Mouse (Mus musculus) forebrain, embryonic 11.5 days (tissue): ENCODE data around the gene Lin9. TPM values are rescaled to one million over a fixed set of nuclear protein-coding genes. Genes with fewer than 3 reads are reported as not detected.

ENCODE experiments used
- ATAC-seq: fragments of 200-750 bp; cut with Nextera tagmentation; replicated peaks from 2 replicates; pipeline ENCODE4 v1.8.0; 2017; ENCODE audit warnings: moderate TSS enrichment; ENCODE audit not compliant: low FRiP score
- DNase-seq: peaks from one replicate; pipeline ENCODE4 v3.0.0-alpha.2; 2017; ENCODE audit warnings: low spot score
- H3K27ac ChIP-seq: fragments of 300-500 bp; sonication (generic); 2 replicates; pipeline ENCODE4 v1.5.1; 2014; ENCODE audit warnings: low read depth, low read length
- H3K27me3 ChIP-seq: fragments of 300-500 bp; sonication (generic); 2 replicates; pipeline ENCODE4 v1.6.1; 2014; ENCODE audit warnings: mild to moderate bottlenecking, low read length, mixed read lengths; ENCODE audit not compliant: control insufficient read depth, insufficient read depth
- H3K36me3 ChIP-seq: fragments of 300-500 bp; sonication (generic); 2 replicates; pipeline ENCODE4 v1.6.1; 2014; ENCODE audit warnings: mild to moderate bottlenecking, low read length, moderate library complexity, mixed read lengths; ENCODE audit not compliant: control insufficient read depth, insufficient read depth
- H3K4me1 ChIP-seq: fragments of 300-500 bp; sonication (generic); replicated peaks from 2 replicates; pipeline ENCODE4 v1.6.1; 2014; ENCODE audit warnings: low read length, mixed read lengths; ENCODE audit not compliant: control insufficient read depth, insufficient read depth
- H3K4me2 ChIP-seq: fragments of 300-500 bp; sonication (generic); 2 replicates; pipeline ENCODE4 v1.6.1; 2014; ENCODE audit warnings: low read depth, mild to moderate bottlenecking, low read length, moderate library complexity, mixed read lengths; ENCODE audit not compliant: severe bottlenecking
- H3K4me3 ChIP-seq: fragments of 300-500 bp; sonication (generic); 2 replicates; pipeline ENCODE4 v1.5.1; 2014; ENCODE audit warnings: low read depth, low read length
- H3K9ac ChIP-seq: fragments of 300-500 bp; sonication (generic); 2 replicates; pipeline ENCODE4 v1.6.1; 2014; ENCODE audit warnings: low read length
- H3K9me3 ChIP-seq: fragments of 300-500 bp; sonication (generic); 2 replicates; pipeline ENCODE4 v1.6.1; 2016; ENCODE audit warnings: low read length, mixed read lengths; ENCODE audit not compliant: control insufficient read depth
- WGBS: fragments of 180-500 bp; shearing (Covaris S2); extraction: QIAGEN DNeasy Blood & Tissue Kit; methylation state at CpG from one replicate; pipeline ENCODE4 v1.1.7; 2014; 5-methylcytosine and 5-hydroxymethylcytosine counted together
- polyA plus RNA-seq: library from polyadenylated mRNA; unstranded; fragments of >200 nt; fragmentation: Nextera tagmentation; extraction: Ambion mirVana; gene quantifications from 2 replicates; pipeline ENCODE4 v1.2.1, GENCODE M21; 2014

Gene Lin9
- polyA plus RNA-seq, 1 experiment from 2014 or later: 31.0 TPM

DNA sequence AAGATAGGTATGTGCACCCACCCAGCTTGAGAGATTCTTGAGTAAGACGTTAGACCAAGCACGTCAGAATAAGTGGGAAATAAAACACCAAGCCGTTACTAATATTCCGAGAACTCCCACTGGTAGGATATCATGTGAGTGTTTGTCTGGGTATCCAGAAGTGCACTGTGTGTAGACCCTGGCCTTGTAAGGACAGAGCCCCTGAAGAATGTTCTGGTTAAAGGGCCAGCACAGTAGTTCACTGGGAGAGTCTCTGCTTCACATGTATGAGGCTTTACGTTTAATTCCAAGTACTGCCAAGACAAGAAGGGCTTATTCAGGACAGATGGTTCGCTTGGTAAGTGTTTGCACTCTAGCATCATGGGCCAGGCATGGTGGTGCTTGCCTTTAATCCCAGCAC lies 78.5 kb downstream of the Lin9 start:
- ATAC-seq (no peak), DNase-seq (no peak)
- Histone ChIP-seq H3K4me1 (no peaks in the 10 kb centered on the region), H3K27me3 (no peaks in the 10 kb centered on the region), H3K9ac (no peak overlapping the region), H3K9me3 (no peaks in the 10 kb centered on the region), H3K4me3 (no peak overlapping the region), H3K36me3 (no peaks in the 10 kb centered on the region), H3K4me2 (no peak overlapping the region), H3K27ac (no peak overlapping the region)
- 85% methylated on average over 6 of the region's 6 CpGs for WGBS

DNA sequence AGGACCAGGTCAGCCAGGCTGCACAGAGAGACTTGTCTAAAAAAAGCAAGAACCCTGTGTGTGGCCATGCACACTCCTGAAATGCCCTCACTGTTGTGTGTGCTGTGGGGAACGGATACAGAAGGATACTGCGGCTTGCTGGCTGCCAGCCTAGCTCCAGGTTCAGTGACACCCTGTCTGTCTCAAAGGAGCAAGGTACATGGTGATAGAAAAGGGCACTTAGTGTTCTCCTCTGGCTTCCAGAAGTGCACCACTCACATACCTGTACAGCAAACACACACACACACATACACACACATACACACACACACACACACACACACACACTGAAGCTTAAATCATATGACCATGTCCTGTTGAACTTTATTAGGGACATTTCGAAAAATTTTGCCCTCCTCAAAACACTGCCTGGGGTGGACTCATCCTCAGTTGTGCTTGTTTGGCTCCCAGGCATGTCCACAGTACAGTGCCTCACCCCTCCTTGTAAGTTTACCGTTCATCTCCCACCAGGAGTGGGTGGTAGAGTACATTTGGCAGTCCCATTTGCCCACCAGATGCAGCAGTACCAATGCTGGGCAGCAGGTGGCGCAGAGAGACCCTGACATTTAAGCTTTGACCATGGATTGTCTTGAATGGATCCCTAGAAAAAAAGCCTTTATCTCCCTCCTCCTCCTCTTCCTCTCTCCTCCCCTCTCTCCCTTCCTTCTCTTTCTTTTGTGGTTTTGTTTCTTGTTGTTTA lies 79.2 kb downstream of the Lin9 start:
- WGBS: 49% methylated on average over 5 of the region's 5 CpGs
- ATAC-seq (peak; percentile 66), DNase-seq (peak; percentile 91)
- Histone ChIP-seq H3K9me3 (no peaks in the 10 kb centered on the region), H3K27ac (no peak overlapping the region), H3K4me3 (no peak overlapping the region), H3K27me3 (no peaks in the 10 kb centered on the region), H3K4me2 (no peak overlapping the region), H3K9ac (no peak overlapping the region), H3K4me1 (no peaks in the 10 kb centered on the region), H3K36me3 (no peaks in the 10 kb centered on the region)

DNA sequence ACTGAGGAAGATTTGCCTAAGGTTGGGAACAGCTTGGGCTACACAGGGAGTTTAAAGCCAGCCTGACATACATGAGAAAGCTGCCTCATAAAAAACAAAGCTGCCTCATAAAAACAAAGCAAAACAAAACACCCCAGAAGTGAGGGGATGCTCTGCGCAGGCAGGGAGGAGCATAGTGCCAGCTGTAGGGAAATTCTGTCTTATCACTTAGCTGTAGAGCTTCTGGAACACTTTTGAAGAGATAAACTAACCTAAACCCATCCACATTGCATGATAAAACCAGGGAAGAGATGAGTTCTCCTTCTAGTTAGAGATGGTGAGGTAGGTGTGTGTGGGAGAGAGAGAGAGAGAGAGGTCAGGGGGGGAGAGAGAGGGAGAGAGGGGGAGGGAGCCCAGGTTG lies 81.7 kb downstream of the Lin9 start:
- no peak overlapping the region for H3K9ac ChIP-seq
- no peak overlapping the region for H3K4me3 ChIP-seq
- H3K9me3 ChIP-seq: no peaks in the 10 kb centered on the region
- no peak overlapping the region for H3K4me2 ChIP-seq
- 60% methylated on average over 1 of the region's 1 CpGs for WGBS
- DNase-seq (no peak), ATAC-seq (no peak)
- no peaks in the 10 kb centered on the region for H3K36me3 ChIP-seq
- H3K27me3 ChIP-seq: no peaks in the 10 kb centered on the region
- peaks cover 5% of the 10 kb centered on the region; the same call in 1 of the 2 replicates for H3K4me1 ChIP-seq
- no peak overlapping the region for H3K27ac ChIP-seq

DNA sequence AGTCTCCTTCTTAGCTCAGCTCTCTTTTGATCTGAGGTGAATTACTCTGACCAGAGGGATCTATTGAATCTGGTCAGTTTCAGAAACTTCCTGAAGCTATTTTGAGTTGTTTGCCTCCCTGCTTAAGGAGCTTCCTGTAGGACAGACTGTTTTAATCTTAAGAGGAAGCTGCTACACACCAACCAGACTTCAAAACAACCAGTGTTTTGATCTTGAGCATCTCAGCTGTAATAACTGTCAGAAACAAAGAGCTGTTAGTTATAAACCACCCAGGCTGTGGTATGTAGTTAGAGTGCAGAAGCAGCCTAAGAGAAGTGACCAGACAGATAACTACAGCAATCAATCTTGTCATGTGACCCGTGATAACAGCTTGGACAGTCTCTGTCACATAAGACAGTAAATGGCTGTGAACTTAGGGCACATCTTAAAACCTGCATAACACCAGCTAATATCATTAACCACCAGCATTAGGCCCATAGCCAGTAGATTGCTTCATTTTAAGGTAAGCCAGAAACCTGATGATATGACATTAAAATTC lies 82.8 kb downstream of the Lin9 start:
- Histone ChIP-seq H3K9me3 (no peaks in the 10 kb centered on the region), H3K4me3 (no peak overlapping the region), H3K4me1 (peaks cover 6% of the 10 kb centered on the region; the same call in 1 of the 2 replicates), H3K4me2 (no peak overlapping the region), H3K27ac (no peak overlapping the region), H3K9ac (no peak overlapping the region), H3K27me3 (no peaks in the 10 kb centered on the region), H3K36me3 (no peaks in the 10 kb centered on the region)
- ATAC-seq: no peak
- DNase-seq: no peak
- 65% methylated on average over 1 of the region's 1 CpGs for WGBS

DNA sequence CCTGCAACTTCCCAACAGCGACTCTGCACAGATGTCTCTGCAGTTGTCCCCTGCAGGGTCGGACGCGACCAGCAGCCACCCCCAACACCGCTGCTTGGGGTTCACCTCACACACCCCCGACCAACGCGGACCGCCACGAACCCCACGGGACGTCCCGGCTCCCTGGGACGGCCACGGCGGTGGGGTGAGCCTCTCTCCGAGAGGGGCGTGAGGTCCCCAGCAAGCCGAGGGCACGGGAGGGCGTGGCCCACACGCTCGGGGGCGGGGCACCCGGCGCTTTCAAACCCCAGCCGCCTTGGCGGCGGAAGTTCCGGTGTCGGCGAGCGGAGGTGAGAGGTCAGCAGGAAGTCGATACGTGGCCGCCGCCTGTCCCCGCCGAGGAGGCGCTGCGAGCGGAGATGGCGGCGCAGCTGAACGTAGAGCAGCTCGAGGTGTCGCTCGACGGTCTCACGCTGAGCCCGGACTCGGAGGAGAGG lies 84.8 kb downstream of the Lin9 start, which contains the start of gene Acbd3:
Gene Acbd3 (plus strand): TSS at position 340 of the 476 bp plus-strand sequence.
- DNase-seq (peak; percentile 96), ATAC-seq (peak; percentile 94)
- peak within 1 kb of the TSS; percentile 96 for H3K9ac ChIP-seq
- H3K4me1 ChIP-seq: peaks cover 6% of the 10 kb centered on the region; the same call in 1 of the 2 replicates
- H3K4me3 ChIP-seq: peak within 1 kb of the TSS; percentile 98
- H3K27ac ChIP-seq: peak within 1 kb of the TSS; percentile 68
- H3K36me3 ChIP-seq: no peaks in the 10 kb centered on the region
- under 1% methylated on average over 47 of the region's 52 CpGs for WGBS
- peak within 1 kb of the TSS; percentile 76 for H3K4me2 ChIP-seq
- no peaks in the 10 kb centered on the region for H3K27me3 ChIP-seq
- no peaks in the 10 kb centered on the region for H3K9me3 ChIP-seq

DNA sequence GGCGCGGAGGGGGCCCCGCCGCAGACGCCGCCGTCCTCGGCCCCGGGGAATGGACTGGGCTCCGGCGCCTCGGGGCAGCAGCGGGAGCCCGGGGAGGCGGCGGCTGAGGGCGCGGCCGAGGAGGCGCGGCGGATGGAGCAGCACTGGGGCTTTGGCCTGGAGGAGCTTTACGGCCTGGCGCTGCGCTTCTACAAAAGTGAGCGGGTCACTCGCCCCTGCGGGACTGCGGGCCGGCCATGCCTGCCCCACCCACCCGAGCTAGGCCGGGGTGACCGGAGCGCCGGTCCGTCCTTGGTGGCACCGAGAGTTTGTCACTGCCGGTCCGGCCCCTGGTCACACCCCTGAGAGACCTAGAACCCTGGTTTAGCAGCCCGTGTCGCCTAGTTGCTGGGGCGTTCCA lies 85.2 kb downstream of the Lin9 start:
- H3K36me3 ChIP-seq: no peaks in the 10 kb centered on the region
- H3K27ac ChIP-seq: peak overlapping the region; percentile 68
- H3K9me3 ChIP-seq: no peaks in the 10 kb centered on the region
- H3K9ac ChIP-seq: peak overlapping the region; percentile 96
- peak overlapping the region; percentile 76 for H3K4me2 ChIP-seq
- H3K4me1 ChIP-seq: peaks cover 6% of the 10 kb centered on the region; the same call in 1 of the 2 replicates
- H3K4me3 ChIP-seq: peak overlapping the region; percentile 98
- DNase-seq (no peak), ATAC-seq (no peak)
- H3K27me3 ChIP-seq: no peaks in the 10 kb centered on the region
- 0% methylated on average over 42 of the region's 42 CpGs for WGBS

DNA sequence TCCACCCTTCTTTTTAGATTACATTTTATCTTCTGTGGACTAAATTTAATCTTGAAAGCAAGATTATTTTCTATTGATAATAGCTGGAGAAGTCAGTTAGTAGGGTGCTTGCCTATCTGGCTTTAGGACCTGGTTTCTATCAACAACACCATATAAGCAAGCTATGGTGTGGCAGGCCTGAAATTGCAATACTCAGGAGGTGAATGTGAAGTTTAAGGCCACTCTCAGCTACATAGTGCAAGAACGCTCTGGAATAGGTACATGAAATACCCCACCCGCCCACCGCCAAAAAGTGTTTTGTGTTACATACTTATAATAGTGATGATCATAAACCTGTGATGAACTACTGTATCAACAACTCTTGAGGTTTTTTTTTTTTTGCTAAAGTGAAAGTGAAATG lies 88.3 kb downstream of the Lin9 start:
- Histone ChIP-seq H3K4me1 (peaks cover 6% of the 10 kb centered on the region; the same call in 1 of the 2 replicates), H3K9ac (no peak overlapping the region), H3K9me3 (no peaks in the 10 kb centered on the region), H3K27me3 (no peaks in the 10 kb centered on the region), H3K4me2 (no peak overlapping the region), H3K27ac (no peak overlapping the region), H3K36me3 (no peaks in the 10 kb centered on the region), H3K4me3 (no peak overlapping the region)
- 97% methylated on average over 3 of the region's 3 CpGs for WGBS
- no peak for ATAC-seq
- DNase-seq: no peak
